ENCODE assay signal across 15 mouse cellular contexts in genomic region chr3:8367659-8367969, GRCm38 (mm10).
A peak's percentile ranks its signal among the peaks of the same experiment; 100 is the strongest.
DNase-seq lines count a peak whose midpoint lies in the region; ATAC-seq and TF ChIP-seq lines count a peak whose summit lies in the region.
"Had no signal": no experiment of that assay in that cellular context is flagged by ENCODE, and none has a peak within 500 bp of the region (broad histone marks: within the 10 kb centered on the region; RNA-seq: fewer than 3 reads in every experiment).

No protein-coding gene starts in this region.

- ATAC-seq in hindbrain, embryonic 13.5 days (ENCODE audit: low FRiP score), result peak; percentile 52; the same call in 1 of the 2 replicates
- no peak for ATAC-seq in hindbrain, embryonic 11.5 days (ENCODE audit: low FRiP score)
- ATAC-seq in midbrain, embryonic 16.5 days, result peak; percentile 80
- ATAC-seq in forebrain, embryonic 16.5 days, result peak; percentile 97
- ATAC-seq in midbrain, postnatal 0 days (ENCODE audit: low FRiP score), result 0 out of 2 replicates have a peak, but pooled peaks have one; percentile 49
- no peak for ATAC-seq in intestine, embryonic 15.5 days

- H3K27me3 ChIP-seq in hindbrain, embryonic 13.5 days, result no peaks in the 10 kb centered on the region
- no peaks in the 10 kb centered on the region for H3K27me3 ChIP-seq in hindbrain, embryonic 11.5 days (ENCODE audit: control insufficient read depth, insufficient read depth, low read length)
- H3K27me3 ChIP-seq in midbrain, embryonic 16.5 days (ENCODE audit: control insufficient read depth, insufficient read depth, low read depth, low read length), result no peaks in the 10 kb centered on the region
- no peaks in the 10 kb centered on the region for H3K27me3 ChIP-seq in midbrain, embryonic 10.5 days (ENCODE audit: low read depth, poor library complexity, severe bottlenecking)
- H3K27me3 ChIP-seq in forebrain, embryonic 16.5 days (replicated peaks; ENCODE audit: control insufficient read depth, insufficient read depth, low read length), result no peaks in the 10 kb centered on the region
- no peaks in the 10 kb centered on the region for H3K27me3 ChIP-seq in midbrain, postnatal 0 days (ENCODE audit: insufficient read depth, low read length)
- no peaks in the 10 kb centered on the region for H3K27me3 ChIP-seq in intestine, embryonic 15.5 days (replicated peaks)
- H3K27me3 ChIP-seq: heart, embryonic 12.5 days had no signal

- DNase-seq in hindbrain, embryonic 11.5 days (ENCODE audit: low spot score), result no peak
- DNase-seq in midbrain, embryonic 10.5 days (ENCODE audit: low spot score), result no peak
- no peak for DNase-seq in midbrain, postnatal 0 days (ENCODE audit: low spot score)
- DNase-seq in frontal cortex, adult 2 months (ENCODE audit: extremely low spot score in 1 of 2, low spot score in 1 of 2), result no peak
- DNase-seq: adrenal gland, adult 2 months; adrenal gland, postnatal 36 days; cerebellum, adult 2 months; gastrocnemius, adult 2 months; gastrocnemius, postnatal 25 days had no signal

- H3K36me3 ChIP-seq in hindbrain, embryonic 13.5 days, result no peaks in the 10 kb centered on the region
- no peaks in the 10 kb centered on the region for H3K36me3 ChIP-seq in hindbrain, embryonic 11.5 days (ENCODE audit: control insufficient read depth, insufficient read depth, low read length)
- no peaks in the 10 kb centered on the region for H3K36me3 ChIP-seq in midbrain, embryonic 16.5 days (ENCODE audit: control insufficient read depth, insufficient read depth, low read length)
- no peaks in the 10 kb centered on the region for H3K36me3 ChIP-seq in midbrain, embryonic 10.5 days
- no peaks in the 10 kb centered on the region for H3K36me3 ChIP-seq in forebrain, embryonic 16.5 days (ENCODE audit: control insufficient read depth, insufficient read depth)
- H3K36me3 ChIP-seq in midbrain, postnatal 0 days (ENCODE audit: insufficient read depth, low read length), result no peaks in the 10 kb centered on the region
- no peaks in the 10 kb centered on the region for H3K36me3 ChIP-seq in intestine, embryonic 15.5 days
- H3K36me3 ChIP-seq: embryonic facial prominence, embryonic 10.5 days; heart, embryonic 12.5 days had no signal

- H3K9ac ChIP-seq in hindbrain, embryonic 13.5 days, result no peak overlapping the region
- no peak overlapping the region for H3K9ac ChIP-seq in hindbrain, embryonic 11.5 days (ENCODE audit: low read depth, low read length)
- no peak overlapping the region for H3K9ac ChIP-seq in midbrain, embryonic 16.5 days (ENCODE audit: low read depth, low read length)
- no peak overlapping the region for H3K9ac ChIP-seq in forebrain, embryonic 16.5 days (replicated peaks; ENCODE audit: low read depth, low read length)
- H3K9ac ChIP-seq in midbrain, postnatal 0 days (replicated peaks; ENCODE audit: low read length, poor library complexity, severe bottlenecking), result no peak overlapping the region
- no peak overlapping the region for H3K9ac ChIP-seq in intestine, embryonic 15.5 days
- H3K9ac ChIP-seq: heart, embryonic 12.5 days had no signal

- no peak overlapping the region for H3K4me2 ChIP-seq in hindbrain, embryonic 13.5 days
- no peak overlapping the region for H3K4me2 ChIP-seq in hindbrain, embryonic 11.5 days (replicated peaks; ENCODE audit: low read depth, low read length)
- H3K4me2 ChIP-seq in midbrain, embryonic 16.5 days (ENCODE audit: low read length), result no peak overlapping the region
- 0 out of 2 replicates have a peak overlapping the region, but pooled peaks have one; percentile 4 for H3K4me2 ChIP-seq in forebrain, embryonic 16.5 days (ENCODE audit: low read length)
- H3K4me2 ChIP-seq in midbrain, postnatal 0 days (ENCODE audit: low read depth, low read length, poor library complexity, severe bottlenecking), result no peak overlapping the region
- H3K4me2 ChIP-seq in intestine, embryonic 15.5 days (replicated peaks), result no peak overlapping the region
- H3K4me2 ChIP-seq: heart, embryonic 12.5 days had no signal

- H3K4me1 ChIP-seq in hindbrain, embryonic 13.5 days (replicated peaks), result no peaks in the 10 kb centered on the region; the same call in 1 of the 2 replicates
- H3K4me1 ChIP-seq in hindbrain, embryonic 11.5 days (replicated peaks; ENCODE audit: control insufficient read depth, insufficient read depth, low read length), result no peaks in the 10 kb centered on the region
- H3K4me1 ChIP-seq in midbrain, embryonic 16.5 days (ENCODE audit: control insufficient read depth, insufficient read depth, low read length), result no peaks in the 10 kb centered on the region
- H3K4me1 ChIP-seq in midbrain, embryonic 10.5 days, result no peaks in the 10 kb centered on the region
- peaks cover 13% of the 10 kb centered on the region for H3K4me1 ChIP-seq in forebrain, embryonic 16.5 days (replicated peaks; ENCODE audit: control insufficient read depth, insufficient read depth, low read length)
- no peaks in the 10 kb centered on the region for H3K4me1 ChIP-seq in midbrain, postnatal 0 days (ENCODE audit: insufficient read depth, low read length)
- H3K4me1 ChIP-seq in intestine, embryonic 15.5 days (replicated peaks), result no peaks in the 10 kb centered on the region
- H3K4me1 ChIP-seq: embryonic facial prominence, embryonic 10.5 days; heart, embryonic 12.5 days had no signal

- TF ChIP-seq CTCF in midbrain, postnatal 0 days (IDR thresholded peaks at IDR 0.05), result no peak

- no peak overlapping the region for H3K27ac ChIP-seq in hindbrain, embryonic 13.5 days
- H3K27ac ChIP-seq in hindbrain, embryonic 11.5 days (ENCODE audit: low read depth, low read length), result no peak overlapping the region
- peak overlapping the region; percentile 42; the same call in 1 of the 2 replicates for H3K27ac ChIP-seq in midbrain, embryonic 16.5 days (ENCODE audit: low read length)
- H3K27ac ChIP-seq in midbrain, embryonic 10.5 days (replicated peaks), result no peak overlapping the region
- peak overlapping the region; percentile 76; the same call in 1 of the 2 replicates for H3K27ac ChIP-seq in forebrain, embryonic 16.5 days (ENCODE audit: low read length)
- peak overlapping the region; percentile 43; the same call in 1 of the 2 replicates for H3K27ac ChIP-seq in midbrain, postnatal 0 days (ENCODE audit: low read depth, low read length)
- no peak overlapping the region for H3K27ac ChIP-seq in intestine, embryonic 15.5 days
- H3K27ac ChIP-seq: embryonic facial prominence, embryonic 10.5 days; gastrocnemius, adult 2 months had no signal

- H3K4me3 ChIP-seq in hindbrain, embryonic 13.5 days, result no peak overlapping the region
- H3K4me3 ChIP-seq in hindbrain, embryonic 11.5 days (ENCODE audit: low read depth, low read length), result no peak overlapping the region
- no peak overlapping the region for H3K4me3 ChIP-seq in midbrain, embryonic 16.5 days (ENCODE audit: low read depth, low read length)
- H3K4me3 ChIP-seq in midbrain, embryonic 10.5 days, result no peak overlapping the region
- H3K4me3 ChIP-seq in forebrain, embryonic 16.5 days (replicated peaks; ENCODE audit: low read length), result no peak overlapping the region
- H3K4me3 ChIP-seq in midbrain, postnatal 0 days (ENCODE audit: low read depth, low read length), result no peak overlapping the region
- H3K4me3 ChIP-seq in intestine, embryonic 15.5 days (replicated peaks), result no peak overlapping the region
- H3K4me3 ChIP-seq: embryonic facial prominence, embryonic 10.5 days; gastrocnemius, adult 2 months; heart, embryonic 12.5 days had no signal

- WGBS in hindbrain, embryonic 13.5 days, result 59% methylated on average over 2 of the region's 2 CpGs
- 85% methylated on average over 2 of the region's 2 CpGs for WGBS in hindbrain, embryonic 11.5 days
- 53% methylated on average over 2 of the region's 2 CpGs for WGBS in midbrain, embryonic 16.5 days
- WGBS in midbrain, embryonic 10.5 days, result 88% methylated on average over 2 of the region's 2 CpGs
- 22% methylated on average over 2 of the region's 2 CpGs for WGBS in forebrain, embryonic 16.5 days
- 48% methylated on average over 2 of the region's 2 CpGs for WGBS in midbrain, postnatal 0 days
- 90% methylated on average over 2 of the region's 2 CpGs for WGBS in intestine, embryonic 15.5 days

- H3K9me3 ChIP-seq in hindbrain, embryonic 13.5 days, result no peaks in the 10 kb centered on the region
- no peaks in the 10 kb centered on the region for H3K9me3 ChIP-seq in hindbrain, embryonic 11.5 days (ENCODE audit: control insufficient read depth, low read length)
- no peaks in the 10 kb centered on the region for H3K9me3 ChIP-seq in midbrain, embryonic 16.5 days (replicated peaks; ENCODE audit: control insufficient read depth, low read length, poor library complexity, severe bottlenecking)
- H3K9me3 ChIP-seq in midbrain, embryonic 10.5 days (replicated peaks), result no peaks in the 10 kb centered on the region
- no peaks in the 10 kb centered on the region for H3K9me3 ChIP-seq in forebrain, embryonic 16.5 days (ENCODE audit: control insufficient read depth, low read length)
- no peaks in the 10 kb centered on the region for H3K9me3 ChIP-seq in midbrain, postnatal 0 days (ENCODE audit: low read length)
- H3K9me3 ChIP-seq in intestine, embryonic 15.5 days, result no peaks in the 10 kb centered on the region
- H3K9me3 ChIP-seq: embryonic facial prominence, embryonic 10.5 days; heart, embryonic 12.5 days had no signal

Comparison
In these comparisons a context has a peak if more than half of its experiments do, and no peak if none do; other contexts are left out.
1. ATAC-seq: peak in hindbrain, embryonic 13.5 days (single experiment), midbrain, embryonic 16.5 days (single experiment), forebrain, embryonic 16.5 days (single experiment) and midbrain, postnatal 0 days (single experiment); none in hindbrain, embryonic 11.5 days (single experiment) and intestine, embryonic 15.5 days (single experiment).
2. H3K27ac ChIP-seq: peak in midbrain, embryonic 16.5 days (single experiment), forebrain, embryonic 16.5 days (single experiment) and midbrain, postnatal 0 days (single experiment); none in hindbrain, embryonic 13.5 days (single experiment), hindbrain, embryonic 11.5 days (single experiment), midbrain, embryonic 10.5 days (single experiment) and intestine, embryonic 15.5 days (single experiment).